Mouse (Mus musculus) cerebellum, adult 2 months (tissue): ENCODE results near the gene Ank2. TPM values are rescaled to one million over a fixed set of nuclear protein-coding genes. Genes with fewer than 3 reads are reported as not detected.

Source experiments
- DNase-seq, 2 experiments: peaks; one replicate each; pipeline ENCODE4 v3.0.0; 2021
- H3K27ac ChIP-seq: fragments of 200-500 bp; 2 replicates; pipeline ENCODE4 v1.5.1; 2012; ENCODE audit warnings: low read length, control low read depth, inconsistent platforms; ENCODE audit not compliant: insufficient read depth
- H3K27me3 ChIP-seq: fragments of 200-500 bp; 2 replicates; pipeline ENCODE4 v1.6.1; 2012; ENCODE audit warnings: inconsistent platforms, mild to moderate bottlenecking, low read length, moderate library complexity; ENCODE audit not compliant: control insufficient read depth, insufficient read depth
- H3K4me1 ChIP-seq: fragments of 200-500 bp; 2 replicates; pipeline ENCODE4 v1.6.1; 2011; ENCODE audit warnings: low read length; ENCODE audit not compliant: control insufficient read depth, insufficient read depth
- H3K4me3 ChIP-seq: fragments of 200-500 bp; replicated peaks from 2 replicates; pipeline ENCODE3; 2011; ENCODE audit warnings: mild to moderate bottlenecking, low read depth, low read length, control low read depth; ENCODE audit not compliant: insufficient read depth
- CTCF ChIP-seq: fragments of 200-500 bp; IDR thresholded peaks from 2 replicates; pipeline ENCODE4 v1.5.1; 2011; ENCODE audit warnings: low read depth, mild to moderate bottlenecking, control low read depth, low read length, moderate library complexity, borderline replicate concordance; ENCODE audit not compliant: insufficient read depth
- POLR2A ChIP-seq: fragments of 200-500 bp; IDR thresholded peaks from 2 replicates; pipeline ENCODE4 v1.6.1; 2011; ENCODE audit warnings: low read length, control low read depth, borderline replicate concordance; ENCODE audit not compliant: insufficient read depth
- whole genome bisulfite sequencing: fragments of 180-500 bp; shearing (Covaris S2); methylation state at CpG from one replicate; pipeline ENCODE4 v1.1.7; 2018; 5-methylcytosine and 5-hydroxymethylcytosine counted together
- polyA plus RNA-seq: library from polyadenylated mRNA; depleted of rRNA; stranded (reverse); fragments of >200 nt; gene quantifications from 2 replicates; pipeline ENCODE4 v1.2.3, GENCODE M21; 2012

Ank2 gene
- polyA plus RNA-seq, 1 experiment = 457 TPM

- no peak for DNase-seq
- no peaks in the 10 kb centered on the region for H3K27me3 ChIP-seq
- 67% methylated on average over 6 of the region's 6 CpGs for WGBS
- H3K4me1 ChIP-seq = no peaks in the 10 kb centered on the region; the same call in 1 of the 2 replicates
- no peak overlapping the region for H3K4me3 ChIP-seq
- TF ChIP-seq POLR2A (no peak), CTCF (no peak)
- no peak overlapping the region for H3K27ac ChIP-seq
Measured at GRCm38 (mm10) chr3:127015596-127015995, 483.6 kb downstream of the Ank2 start.

GRCm38 (mm10) chr3:127015175-127015574 lies 484.0 kb downstream of the Ank2 start:
- peak in 1 of 2 experiments; percentile 32 for DNase-seq
- Histone ChIP-seq H3K4me1 (no peaks in the 10 kb centered on the region; the same call in 1 of the 2 replicates), H3K27me3 (no peaks in the 10 kb centered on the region), H3K4me3 (no peak overlapping the region), H3K27ac (no peak overlapping the region)
- TF ChIP-seq CTCF (peak; percentile 55; the same call in 1 of the 2 replicates), POLR2A (no peak)
- WGBS = 50% methylated on average over 6 of the region's 6 CpGs

- Histone ChIP-seq H3K4me3 (no peak overlapping the region), H3K27ac (0 out of 2 replicates have a peak overlapping the region, but pooled peaks have one; percentile 19), H3K4me1 (no peaks in the 10 kb centered on the region; the same call in 1 of the 2 replicates), H3K27me3 (no peaks in the 10 kb centered on the region)
- WGBS = 50% methylated on average over 4 of the region's 4 CpGs
- no peak for TF ChIP-seq CTCF
- no peak for TF ChIP-seq POLR2A
- no peak for DNase-seq
Measured at GRCm38 (mm10) chr3:127013976-127014375, 485.2 kb downstream of the Ank2 start.

- peak in 1 of 2 experiments; percentile 57 for DNase-seq
- Histone ChIP-seq H3K27ac (no peak overlapping the region), H3K4me1 (no peaks in the 10 kb centered on the region; the same call in 1 of the 2 replicates), H3K27me3 (no peaks in the 10 kb centered on the region), H3K4me3 (no peak overlapping the region)
- TF ChIP-seq POLR2A = no peak
- peak; percentile 74 for TF ChIP-seq CTCF
- WGBS = 54% methylated on average over 8 of the region's 8 CpGs
Measured at GRCm38 (mm10) chr3:127012525-127012924, 486.6 kb downstream of the Ank2 start.

GRCm38 (mm10) chr3:127005898-127006673 lies 493.1 kb downstream of the Ank2 start:
- TF ChIP-seq CTCF = no peak
- no peak for TF ChIP-seq POLR2A
- Histone ChIP-seq H3K4me1 (peaks cover 13% of the 10 kb centered on the region), H3K27ac (no peak overlapping the region), H3K27me3 (no peaks in the 10 kb centered on the region), H3K4me3 (no peak overlapping the region)
- WGBS = 87% methylated on average over 9 of the region's 9 CpGs
- no peak for DNase-seq

GRCm38 (mm10) chr3:127004860-127005633 lies 494.1 kb downstream of the Ank2 start:
- Histone ChIP-seq H3K4me3 (no peak overlapping the region), H3K27me3 (no peaks in the 10 kb centered on the region), H3K4me1 (peaks cover 15% of the 10 kb centered on the region), H3K27ac (peak overlapping the region; percentile 19)
- DNase-seq = no peak
- TF ChIP-seq CTCF (no peak), POLR2A (no peak)
- WGBS = 48% methylated on average over 9 of the region's 9 CpGs

- H3K4me1 ChIP-seq = peaks cover 22% of the 10 kb centered on the region
- TF ChIP-seq CTCF (no peak), POLR2A (no peak)
- H3K27ac ChIP-seq = no peak overlapping the region
- WGBS = 93% methylated on average over 11 of the region's 11 CpGs
- no peak overlapping the region for H3K4me3 ChIP-seq
- no peak for DNase-seq
- no peaks in the 10 kb centered on the region for H3K27me3 ChIP-seq
Measured at GRCm38 (mm10) chr3:127003946-127004345, 495.2 kb downstream of the Ank2 start.

GRCm38 (mm10) chr3:126998742-126999112 lies 500.4 kb downstream of the Ank2 start:
- Histone ChIP-seq H3K27ac (peak overlapping the region; percentile 93), H3K4me3 (no peak overlapping the region), H3K4me1 (peaks cover 24% of the 10 kb centered on the region), H3K27me3 (no peaks in the 10 kb centered on the region)
- TF ChIP-seq CTCF (no peak), POLR2A (no peak)
- 15% methylated on average over 8 of the region's 8 CpGs for WGBS
- DNase-seq = no peak
